Mouse (Mus musculus): ENCODE data around the gene Uhrf2. TPM values are rescaled to one million over a fixed set of nuclear protein-coding genes. Genes with fewer than 3 reads are reported as not detected.

Gene Uhrf2
- polyA plus RNA-seq, 1 experiment from 2014 or later, result 57.0 TPM

DNA sequence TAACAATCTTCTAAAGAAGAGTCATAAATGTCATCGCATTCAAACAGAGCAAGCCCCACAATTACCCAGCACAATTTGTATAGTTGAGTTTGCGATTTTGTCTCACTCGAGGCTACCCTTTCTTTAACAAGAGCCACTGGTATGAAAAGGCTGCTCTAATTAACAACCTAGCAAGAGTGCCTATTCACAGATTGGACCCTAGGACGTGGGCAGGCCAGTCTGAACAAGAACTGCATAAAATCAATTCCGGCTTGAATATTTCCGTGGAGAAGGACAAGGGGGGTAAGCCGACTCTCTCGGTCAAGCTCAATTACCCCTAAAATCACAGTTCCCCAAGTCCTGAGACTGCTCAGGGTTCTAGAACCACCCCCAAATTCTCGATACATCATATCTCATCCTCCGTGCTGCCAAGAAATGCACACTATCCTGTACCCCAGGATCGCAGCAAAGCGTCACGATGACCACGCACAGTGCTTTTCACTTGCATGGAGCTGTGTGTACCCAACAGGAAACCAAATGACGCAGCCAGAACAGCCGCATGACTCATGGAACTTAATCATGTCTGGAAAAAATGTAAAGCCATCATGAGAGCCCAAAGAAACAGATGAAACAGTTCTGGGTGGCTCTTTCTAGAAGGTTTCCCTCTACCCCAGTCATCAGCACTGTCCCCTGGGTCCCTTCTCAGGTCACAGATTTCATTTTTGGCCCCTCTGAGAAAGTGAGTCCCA lies 82.8 kb downstream of the Uhrf2 start:
- 80% methylated on average over 16 of the region's 16 CpGs for WGBS

GRCm38 (mm10) chr19:30114919-30115441 lies 84.7 kb downstream of the Uhrf2 start:
- Histone ChIP-seq H3K27me3 (replicated peaks) (no peaks in the 10 kb centered on the region), H3K4me1 (peaks cover 60% of the 10 kb centered on the region), H3K27ac (peak overlapping the region; percentile 2; the same call in 1 of the 2 replicates), H3K4me2 (peak overlapping the region; percentile 17; the same call in 1 of the 2 replicates), H3K36me3 (replicated peaks) (no peaks in the 10 kb centered on the region), H3K9me3 (no peaks in the 10 kb centered on the region), H3K9ac (no peak overlapping the region), H3K4me3 (no peak overlapping the region)
- WGBS, result 32% methylated on average over 14 of the region's 14 CpGs
- ATAC-seq (replicated peaks), result no peak

More for the DNA sequence above, 82.8 kb downstream of the Uhrf2 start:
- no peaks in the 10 kb centered on the region for H3K36me3 ChIP-seq (replicated peaks)
- no peak overlapping the region for H3K9ac ChIP-seq
- no peak overlapping the region for H3K4me3 ChIP-seq
- no peaks in the 10 kb centered on the region for H3K9me3 ChIP-seq
- H3K27me3 ChIP-seq (replicated peaks), result no peaks in the 10 kb centered on the region
- no peak for ATAC-seq (replicated peaks)
- no peak overlapping the region for H3K27ac ChIP-seq
- peaks cover 56% of the 10 kb centered on the region for H3K4me1 ChIP-seq
- no peak overlapping the region for H3K4me2 ChIP-seq

- Histone ChIP-seq H3K27me3 (replicated peaks) (no peaks in the 10 kb centered on the region), H3K9ac (no peak overlapping the region), H3K36me3 (replicated peaks) (no peaks in the 10 kb centered on the region), H3K27ac (peak overlapping the region; percentile 19; the same call in 1 of the 2 replicates), H3K9me3 (no peaks in the 10 kb centered on the region), H3K4me2 (no peak overlapping the region), H3K4me1 (peaks cover 64% of the 10 kb centered on the region), H3K4me3 (no peak overlapping the region)
- WGBS, result 74% methylated on average over 5 of the region's 5 CpGs
- no peak for ATAC-seq (replicated peaks)
Measured at GRCm38 (mm10) chr19:30115606-30116005, 85.3 kb downstream of the Uhrf2 start.

- H3K4me1 ChIP-seq, result peaks cover 64% of the 10 kb centered on the region
- peak; percentile 43 for ATAC-seq (replicated peaks)
- peak overlapping the region; percentile 33; the same call in 1 of the 2 replicates for H3K4me2 ChIP-seq
- H3K9ac ChIP-seq, result no peak overlapping the region
- peak overlapping the region; percentile 88 for H3K27ac ChIP-seq
- 44% methylated on average over 4 of the region's 4 CpGs for WGBS
- no peak overlapping the region for H3K4me3 ChIP-seq
- H3K9me3 ChIP-seq, result no peaks in the 10 kb centered on the region
- H3K27me3 ChIP-seq (replicated peaks), result no peaks in the 10 kb centered on the region
- no peaks in the 10 kb centered on the region for H3K36me3 ChIP-seq (replicated peaks)
Measured at GRCm38 (mm10) chr19:30117241-30117640, 86.9 kb downstream of the Uhrf2 start.

- peaks cover 64% of the 10 kb centered on the region for H3K4me1 ChIP-seq
- H3K9me3 ChIP-seq, result no peaks in the 10 kb centered on the region
- no peak overlapping the region for H3K4me3 ChIP-seq
- H3K36me3 ChIP-seq (replicated peaks), result no peaks in the 10 kb centered on the region
- peak overlapping the region; percentile 88 for H3K27ac ChIP-seq
- peak; percentile 90 for ATAC-seq (replicated peaks)
- WGBS, result 15% methylated on average over 9 of the region's 9 CpGs
- no peaks in the 10 kb centered on the region for H3K27me3 ChIP-seq (replicated peaks)
- no peak overlapping the region for H3K9ac ChIP-seq
- H3K4me2 ChIP-seq, result peak overlapping the region; percentile 33
Measured at GRCm38 (mm10) chr19:30117775-30118174, 87.5 kb downstream of the Uhrf2 start.

- ATAC-seq (replicated peaks), result peak; percentile 52
- WGBS, result 70% methylated on average over 17 of the region's 17 CpGs
- H3K4me3 ChIP-seq, result no peak overlapping the region
- peak overlapping the region; percentile 88 for H3K27ac ChIP-seq
- no peaks in the 10 kb centered on the region for H3K27me3 ChIP-seq (replicated peaks)
- H3K4me2 ChIP-seq, result peak overlapping the region; percentile 33
- no peak overlapping the region for H3K9ac ChIP-seq
- no peaks in the 10 kb centered on the region for H3K9me3 ChIP-seq
- peaks cover 64% of the 10 kb centered on the region for H3K4me1 ChIP-seq
- H3K36me3 ChIP-seq (replicated peaks), result no peaks in the 10 kb centered on the region
Measured at GRCm38 (mm10) chr19:30118344-30119312, 88.3 kb downstream of the Uhrf2 start.

DNA sequence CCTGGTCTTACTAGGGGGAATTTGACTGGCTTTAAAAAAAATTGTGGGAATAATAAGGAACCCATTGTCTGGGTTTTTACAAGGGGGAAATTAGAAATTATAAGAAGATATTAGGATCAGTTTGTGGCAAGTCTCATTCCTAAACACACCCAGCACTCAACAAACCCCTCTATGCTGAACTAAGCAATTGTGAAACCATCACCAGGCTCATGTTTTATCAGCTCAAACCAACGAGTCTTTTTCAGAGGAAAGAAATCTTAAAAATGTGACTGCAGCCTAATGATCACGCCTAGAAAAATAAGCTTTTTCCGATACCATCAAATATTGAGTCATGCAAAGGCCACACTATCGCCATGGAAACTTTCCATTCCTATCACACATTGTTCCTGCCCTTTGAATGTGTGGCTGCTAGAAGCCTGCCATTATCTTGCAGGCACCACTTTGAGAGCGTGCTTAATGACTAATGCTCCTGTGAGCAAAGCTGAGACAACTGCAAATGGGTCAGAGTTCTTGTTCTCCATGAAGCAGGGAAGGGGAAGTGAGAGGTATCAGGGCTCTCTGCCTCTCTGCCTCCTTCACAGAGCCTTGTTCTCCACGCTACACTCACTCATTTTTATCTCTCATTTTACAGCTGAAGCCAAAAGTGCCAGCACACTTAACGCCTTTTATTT lies 94.8 kb downstream of the Uhrf2 start:
- no peaks in the 10 kb centered on the region for H3K27me3 ChIP-seq (replicated peaks)
- 33% methylated on average over 7 of the region's 7 CpGs for WGBS
- H3K36me3 ChIP-seq (replicated peaks), result no peaks in the 10 kb centered on the region
- peak overlapping the region; percentile 61 for H3K27ac ChIP-seq
- H3K9me3 ChIP-seq, result no peaks in the 10 kb centered on the region
- ATAC-seq (replicated peaks), result peak; percentile 43; the same call in 1 of the 2 replicates
- no peak overlapping the region for H3K4me3 ChIP-seq
- no peak overlapping the region for H3K9ac ChIP-seq
- H3K4me1 ChIP-seq, result peaks cover 11% of the 10 kb centered on the region
- H3K4me2 ChIP-seq, result no peak overlapping the region

DNA sequence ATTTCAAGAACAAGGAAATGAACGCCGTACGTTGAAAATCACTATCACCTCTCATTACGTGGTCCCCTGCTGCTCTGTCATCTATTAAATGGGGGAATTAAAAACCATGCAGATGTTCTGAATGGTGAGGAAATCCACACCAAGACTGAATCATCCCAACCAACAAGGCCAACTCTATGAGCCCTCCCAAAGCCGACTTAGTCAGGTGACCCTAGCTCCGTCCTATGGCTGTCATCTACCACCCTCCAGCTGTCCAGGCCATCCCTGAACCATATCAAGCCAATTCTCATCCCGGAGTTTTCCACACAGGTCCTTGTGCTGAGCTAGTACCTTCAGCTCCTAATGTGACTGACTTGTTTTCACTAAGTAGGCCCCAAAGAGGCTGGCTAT lies 95.4 kb downstream of the Uhrf2 start:
- Histone ChIP-seq H3K36me3 (replicated peaks) (no peaks in the 10 kb centered on the region), H3K4me1 (peaks cover 8% of the 10 kb centered on the region), H3K4me2 (no peak overlapping the region), H3K9me3 (no peaks in the 10 kb centered on the region), H3K4me3 (no peak overlapping the region), H3K9ac (no peak overlapping the region), H3K27me3 (replicated peaks) (no peaks in the 10 kb centered on the region), H3K27ac (peak overlapping the region; percentile 61)
- 58% methylated on average over 7 of the region's 7 CpGs for WGBS
- no peak; the same call in 1 of the 2 replicates for ATAC-seq (replicated peaks)

- peaks cover 8% of the 10 kb centered on the region for H3K4me1 ChIP-seq
- no peak overlapping the region for H3K4me3 ChIP-seq
- no peak overlapping the region for H3K9ac ChIP-seq
- no peaks in the 10 kb centered on the region for H3K27me3 ChIP-seq (replicated peaks)
- H3K36me3 ChIP-seq (replicated peaks), result no peaks in the 10 kb centered on the region
- no peak overlapping the region for H3K27ac ChIP-seq
- no peaks in the 10 kb centered on the region for H3K9me3 ChIP-seq
- H3K4me2 ChIP-seq, result no peak overlapping the region
- WGBS, result 65% methylated on average over 4 of the region's 4 CpGs
- ATAC-seq (replicated peaks), result peak; percentile 67; the same call in 1 of the 2 replicates
Measured at GRCm38 (mm10) chr19:30128177-30128576, 97.9 kb downstream of the Uhrf2 start.

DNA sequence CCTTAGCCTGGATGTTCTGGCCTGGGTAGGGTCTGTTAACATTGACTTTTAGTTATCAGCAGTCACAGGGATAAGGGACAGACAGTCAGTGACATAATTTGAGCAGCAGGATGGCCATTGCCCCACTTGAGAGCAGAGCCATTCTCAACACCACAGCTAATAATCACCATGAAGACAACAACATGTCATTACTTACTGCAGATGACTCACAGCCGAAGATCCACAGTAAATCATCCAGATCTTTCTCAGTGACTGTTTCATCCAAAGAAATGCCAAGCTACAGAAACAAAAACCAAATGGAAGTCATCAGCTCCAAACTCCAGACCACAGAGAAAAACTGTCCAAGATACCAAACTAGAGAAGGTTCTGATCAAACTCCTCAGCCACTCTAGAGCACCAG lies 106.0 kb downstream of the Uhrf2 start:
- Histone ChIP-seq H3K9me3 (no peaks in the 10 kb centered on the region), H3K36me3 (replicated peaks) (no peaks in the 10 kb centered on the region), H3K27me3 (replicated peaks) (no peaks in the 10 kb centered on the region), H3K4me1 (no peaks in the 10 kb centered on the region), H3K4me2 (no peak overlapping the region), H3K9ac (no peak overlapping the region), H3K27ac (no peak overlapping the region), H3K4me3 (no peak overlapping the region)
- 95% methylated on average over 1 of the region's 1 CpGs for WGBS
- ATAC-seq (replicated peaks), result no peak

Data from midbrain, embryonic 15.5 days (tissue).